Mouse (Mus musculus) small intestine, adult 2 months (tissue): ENCODE results near the gene Atg2a. TPM values are rescaled to one million over a fixed set of nuclear protein-coding genes. Genes with fewer than 3 reads are reported as not detected.

Experiments
- H3K27ac ChIP-seq: fragments of 200-500 bp; 2 replicates; pipeline ENCODE4 v1.5.1; 2012; ENCODE audit warnings: low read depth, low read length, control low read depth, inconsistent platforms; ENCODE audit not compliant: insufficient read depth
- H3K27me3 ChIP-seq: fragments of 200-500 bp; 2 replicates; pipeline ENCODE4 v1.6.1; 2012; ENCODE audit warnings: mild to moderate bottlenecking, moderate library complexity, low read length, inconsistent platforms; ENCODE audit not compliant: control insufficient read depth, insufficient read depth
- H3K36me3 ChIP-seq: fragments of 200-500 bp; 2 replicates; pipeline ENCODE4 v1.6.1; 2012; ENCODE audit warnings: mild to moderate bottlenecking, low read length, control low read depth, inconsistent platforms; ENCODE audit not compliant: control insufficient read depth, insufficient read depth
- H3K4me1 ChIP-seq: fragments of 200-500 bp; 2 replicates; pipeline ENCODE4 v1.6.1; 2012; ENCODE audit warnings: low read length, inconsistent platforms, mixed read lengths; ENCODE audit not compliant: control insufficient read depth, insufficient read depth, insufficient read length
- H3K4me3 ChIP-seq: fragments of 200-500 bp; 2 replicates; pipeline ENCODE4 v1.5.1; 2012; ENCODE audit warnings: low read depth, mild to moderate bottlenecking, control low read depth, inconsistent platforms, low read length, moderate library complexity
- CTCF ChIP-seq: fragments of 200-500 bp; IDR thresholded peaks from 2 replicates; pipeline ENCODE4 v1.5.1; 2012; ENCODE audit warnings: low read depth, mild to moderate bottlenecking, control low read depth, inconsistent platforms, low read length, moderate library complexity, mixed read lengths; ENCODE audit not compliant: insufficient replicate concordance, insufficient read length; ENCODE audit errors: extremely low read depth
- POLR2A ChIP-seq: fragments of 200-500 bp; IDR thresholded peaks from 2 replicates; pipeline ENCODE4 v1.6.1; 2012; ENCODE audit warnings: low read depth, mild to moderate bottlenecking, control low read depth, inconsistent platforms, low read length, moderate library complexity
- WGBS: fragments of 180-500 bp; shearing (Covaris S2); methylation state at CpG from one replicate; pipeline ENCODE4 v1.1.7; 2018; 5-methylcytosine and 5-hydroxymethylcytosine counted together
- polyA plus RNA-seq: library from polyadenylated mRNA; depleted of rRNA; stranded (reverse); fragments of >200 nt; gene quantifications from 2 replicates; pipeline ENCODE4 v1.2.3, GENCODE M21; 2012

Atg2a gene
- polyA plus RNA-seq, 1 experiment = 68.8 TPM

DNA sequence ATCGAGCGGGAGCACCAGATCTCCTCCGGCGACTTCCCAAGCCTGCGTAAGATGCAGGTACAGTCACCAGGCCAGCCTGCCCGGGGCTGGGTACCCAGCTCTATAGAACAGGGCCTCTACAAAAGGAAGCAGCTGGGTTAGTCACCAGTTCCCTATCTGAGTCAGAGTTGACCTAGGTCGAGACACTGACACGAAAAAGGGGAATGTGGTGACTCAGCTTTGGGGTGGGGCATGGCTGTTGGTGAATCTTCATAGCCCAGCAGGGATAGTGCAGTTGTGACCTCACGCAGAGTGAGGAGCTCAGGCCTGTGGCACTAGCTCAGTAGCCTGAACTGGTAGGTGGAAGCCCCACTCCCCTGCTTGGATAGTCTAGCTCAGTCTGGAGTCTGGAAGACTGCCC, 56.2 kb downstream of the Atg2a start:
- 66% methylated on average over 9 of the region's 9 CpGs for WGBS
- TF ChIP-seq POLR2A (no peak), CTCF (no peak)
- peaks cover 40% of the 10 kb centered on the region for H3K4me1 ChIP-seq
- peaks cover 65% of the 10 kb centered on the region for H3K36me3 ChIP-seq
- peak overlapping the region; percentile 71 for H3K27ac ChIP-seq
- no peaks in the 10 kb centered on the region for H3K27me3 ChIP-seq
- no peak overlapping the region for H3K4me3 ChIP-seq

DNA sequence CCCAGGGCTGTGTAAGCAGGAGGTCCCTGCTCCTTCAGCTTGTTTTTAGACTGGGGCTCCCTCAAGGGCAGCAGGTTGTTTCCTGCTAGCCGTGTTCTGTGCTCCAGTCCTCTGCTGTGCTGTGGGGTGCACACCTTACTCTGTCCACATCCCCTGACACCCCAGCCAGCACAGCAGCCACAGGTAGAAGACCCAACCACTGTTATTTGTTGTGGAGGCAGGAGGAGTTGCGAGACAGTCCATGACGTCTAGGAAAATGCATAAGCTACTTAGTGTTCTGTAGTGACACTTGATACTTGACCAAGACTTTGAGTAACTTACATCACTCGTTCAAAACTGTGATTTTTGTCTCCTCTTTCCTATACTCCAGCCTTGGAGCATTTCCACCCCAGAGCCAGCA, 57.5 kb downstream of the Atg2a start:
- H3K27ac ChIP-seq = peak overlapping the region; percentile 21; the same call in 1 of the 2 replicates

DNA sequence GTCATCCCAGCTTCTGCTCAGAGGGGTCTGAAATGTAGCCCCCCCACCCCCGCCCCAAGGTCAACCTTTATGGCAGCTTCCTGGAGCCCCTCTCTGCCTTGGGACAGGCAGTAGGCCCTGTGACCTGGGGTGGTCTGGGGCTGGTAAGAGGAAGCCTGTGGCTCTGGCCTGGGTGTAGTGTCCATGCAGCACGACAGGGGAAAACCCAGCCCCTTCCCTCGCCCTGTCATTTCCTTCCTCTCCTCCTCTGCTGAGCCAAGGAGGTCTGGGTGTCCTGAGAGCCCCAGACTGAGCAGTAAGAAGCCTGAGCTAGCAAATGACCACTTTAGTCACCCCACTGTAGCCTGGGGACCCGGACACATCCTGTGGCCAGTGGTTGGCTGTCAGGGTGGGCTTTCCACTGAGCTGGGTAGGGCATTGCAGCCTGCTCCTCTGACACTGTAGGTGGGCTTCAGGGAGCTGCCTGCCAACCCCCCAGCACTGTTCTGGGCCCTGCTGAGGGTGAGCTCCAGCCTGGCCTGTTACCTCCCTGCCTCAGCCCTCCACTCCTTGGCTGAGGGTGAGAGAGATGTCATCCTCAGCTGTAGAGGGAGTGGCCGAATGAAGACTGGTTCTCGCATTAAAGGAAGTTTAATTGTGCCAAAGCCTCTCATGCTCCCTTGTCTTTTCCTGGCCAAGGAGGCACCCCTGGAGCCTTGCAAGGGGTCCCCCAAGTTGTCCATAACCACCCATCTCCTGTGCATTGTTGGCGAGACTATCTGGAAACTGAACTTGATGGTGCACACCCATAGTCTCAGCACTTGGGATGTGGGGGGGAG, 58.2 kb downstream of the Atg2a start:
- H3K27me3 ChIP-seq = no peaks in the 10 kb centered on the region
- WGBS = 76% methylated on average over 7 of the region's 7 CpGs
- H3K36me3 ChIP-seq = peaks cover 53% of the 10 kb centered on the region
- no peak overlapping the region for H3K4me3 ChIP-seq
- peaks cover 31% of the 10 kb centered on the region for H3K4me1 ChIP-seq
- TF ChIP-seq CTCF (no peak), POLR2A (no peak)
- peak overlapping the region; percentile 67 for H3K27ac ChIP-seq

More for the DNA sequence above, 57.5 kb downstream of the Atg2a start:
- no peak overlapping the region for H3K4me3 ChIP-seq
- 73% methylated on average over 4 of the region's 4 CpGs for WGBS
- TF ChIP-seq CTCF (no peak), POLR2A (no peak)
- peaks cover 59% of the 10 kb centered on the region for H3K36me3 ChIP-seq
- peaks cover 34% of the 10 kb centered on the region for H3K4me1 ChIP-seq
- H3K27me3 ChIP-seq = no peaks in the 10 kb centered on the region

DNA sequence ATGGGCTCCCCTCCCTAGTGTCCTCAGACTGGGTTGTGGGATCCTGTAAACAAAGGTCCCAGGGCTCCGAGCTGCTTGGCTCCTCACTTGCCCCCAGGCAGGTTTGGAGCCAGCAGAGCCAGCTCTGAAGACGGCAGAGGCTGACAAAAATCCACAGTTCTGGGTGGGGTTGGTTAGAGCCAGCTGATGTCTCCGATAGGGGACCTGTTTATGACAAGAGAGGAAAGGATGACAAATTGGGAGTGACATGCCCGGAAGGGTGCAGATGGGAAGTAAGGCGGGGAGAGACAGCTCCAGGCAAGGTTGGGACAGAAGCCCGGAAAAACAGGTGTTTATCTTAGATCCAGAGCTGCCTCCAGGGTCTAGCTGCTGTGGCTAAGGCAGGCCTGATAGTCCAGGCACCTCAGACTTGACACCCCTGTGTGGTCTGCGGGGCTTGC, 59.0 kb downstream of the Atg2a start:
- Histone ChIP-seq H3K27me3 (no peaks in the 10 kb centered on the region), H3K27ac (no peak overlapping the region; the same call in 1 of the 2 replicates), H3K4me3 (no peak overlapping the region), H3K36me3 (peaks cover 46% of the 10 kb centered on the region), H3K4me1 (peaks cover 28% of the 10 kb centered on the region)
- WGBS = 69% methylated on average over 7 of the region's 7 CpGs
- TF ChIP-seq POLR2A (no peak), CTCF (no peak)

DNA sequence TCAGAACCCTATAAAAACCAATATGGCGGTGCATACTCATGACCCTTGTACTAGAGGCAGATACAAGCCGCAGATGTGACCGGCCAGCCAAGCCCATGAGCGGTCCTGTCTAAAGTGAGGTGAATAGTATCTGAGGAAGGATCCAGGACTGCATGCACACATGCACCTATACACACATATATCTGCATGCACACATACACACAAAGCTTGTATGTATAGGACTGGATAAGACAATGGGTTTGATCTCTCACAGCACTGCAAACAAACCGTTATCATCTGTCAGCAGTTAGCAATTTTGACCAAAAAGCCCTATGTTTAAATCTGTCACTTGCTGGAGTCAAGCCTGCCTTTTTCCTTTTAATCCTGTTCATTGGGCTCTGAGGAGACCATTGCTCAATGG, 60.6 kb downstream of the Atg2a start:
- TF ChIP-seq POLR2A (no peak), CTCF (no peak)
- Histone ChIP-seq H3K36me3 (peaks cover 32% of the 10 kb centered on the region), H3K4me3 (no peak overlapping the region), H3K4me1 (peaks cover 22% of the 10 kb centered on the region), H3K27ac (no peak overlapping the region), H3K27me3 (no peaks in the 10 kb centered on the region)
- 91% methylated on average over 5 of the region's 5 CpGs for WGBS

DNA sequence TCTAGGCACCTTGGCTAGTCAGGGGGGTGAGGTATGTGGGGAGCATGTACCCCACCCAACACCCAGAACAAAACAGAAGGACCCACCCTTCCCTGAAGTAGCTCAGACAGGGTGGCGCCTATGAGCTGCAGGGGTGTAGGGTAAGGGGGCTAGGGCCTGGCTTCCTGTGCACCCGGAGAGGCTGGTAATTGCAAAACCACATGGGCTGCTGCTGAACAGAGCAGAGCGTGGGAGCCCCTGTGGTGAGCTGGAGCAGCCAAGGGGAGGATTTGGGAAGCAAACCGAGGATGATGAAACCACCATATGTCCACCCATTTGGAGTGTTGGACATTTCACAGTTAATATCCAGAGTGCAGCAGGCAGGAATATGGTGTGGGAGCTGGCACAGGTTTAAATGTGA, 61.1 kb downstream of the Atg2a start:
- Histone ChIP-seq H3K27ac (no peak overlapping the region), H3K4me1 (peaks cover 18% of the 10 kb centered on the region), H3K27me3 (no peaks in the 10 kb centered on the region), H3K4me3 (no peak overlapping the region), H3K36me3 (peaks cover 28% of the 10 kb centered on the region)
- WGBS = 62% methylated on average over 4 of the region's 4 CpGs
- TF ChIP-seq POLR2A = no peak
- no peak for TF ChIP-seq CTCF

DNA sequence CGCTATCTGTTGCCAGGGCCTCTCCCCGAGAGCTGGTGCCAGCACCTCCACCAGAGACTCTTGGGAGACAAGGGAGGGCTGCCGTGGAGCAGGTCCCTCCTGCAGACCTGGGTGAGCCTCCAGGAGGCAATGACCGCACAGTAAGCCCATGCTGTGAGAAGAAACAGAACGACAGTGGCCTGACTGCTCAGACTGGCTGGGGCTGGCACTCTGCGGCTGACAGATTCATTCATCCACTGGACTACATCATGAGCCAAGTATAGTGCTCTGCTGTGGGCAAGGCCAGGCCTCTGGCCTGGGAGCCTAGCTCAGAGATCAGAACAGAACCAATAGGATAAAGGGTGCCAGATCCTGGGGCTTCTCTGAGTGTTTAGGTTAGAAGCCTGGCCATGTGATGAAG, 62.4 kb downstream of the Atg2a start:
- TF ChIP-seq CTCF (no peak), POLR2A (no peak)
- 75% methylated on average over 6 of the region's 6 CpGs for WGBS

More for the DNA sequence above, 62.4 kb downstream of the Atg2a start:
- H3K4me3 ChIP-seq = no peak overlapping the region
- peaks cover 16% of the 10 kb centered on the region for H3K36me3 ChIP-seq
- H3K4me1 ChIP-seq = peaks cover 18% of the 10 kb centered on the region
- no peak overlapping the region for H3K27ac ChIP-seq
- H3K27me3 ChIP-seq = no peaks in the 10 kb centered on the region
